Mouse (Mus musculus) kidney, adult 2 months (tissue): ENCODE measurements around the gene Gm45799.

Source experiments
- CTCF ChIP-seq: fragments of 200-500 bp; conservative IDR thresholded peaks from 2 replicates; pipeline ENCODE4 v1.5.1; 2011; ENCODE audit warnings: low read depth, mild to moderate bottlenecking, control low read depth, low read length, moderate library complexity, mixed read lengths; ENCODE audit not compliant: insufficient read depth, insufficient read length
- POLR2A ChIP-seq: fragments of 200-500 bp; IDR thresholded peaks from one replicate; pipeline ENCODE4 v1.6.1; 2011; ENCODE audit warnings: low read depth, low read length, control low read depth

GRCm38 (mm10) chr7:105628633-105629032 lies 11.7 kb upstream of the Gm45799 start:
- TF ChIP-seq POLR2A (no peak), CTCF (no peak)
